Mouse (Mus musculus): ENCODE measurements around the gene Lrrc28.

DNA sequence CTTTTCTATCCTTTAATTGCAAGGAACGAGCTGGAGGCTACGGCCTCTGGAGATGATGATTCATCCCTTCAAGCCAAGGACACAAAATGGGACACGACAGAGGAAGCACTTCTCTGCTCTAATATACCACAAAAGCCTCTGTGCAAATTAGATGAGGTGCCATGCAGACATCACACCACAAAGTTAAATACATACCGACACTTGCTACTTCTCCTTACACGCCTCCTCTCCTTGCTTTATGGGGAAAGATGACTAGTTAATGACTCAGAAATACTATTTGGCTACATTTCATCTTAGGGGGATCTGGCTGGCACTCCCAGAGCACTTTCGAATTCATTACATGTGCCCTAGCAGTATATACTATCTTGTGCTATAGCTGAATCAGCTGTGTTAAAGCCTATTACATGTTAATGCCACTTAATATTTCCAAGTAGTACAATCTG, 96.4 kb downstream of the Lrrc28 start:
- TF ChIP-seq CTCF (IDR thresholded peaks at IDR 0.05) (no peak), EP300 (IDR thresholded peaks at IDR 0.05) (no peak)
